9 mouse cellular contexts compared by ENCODE assay signal in genomic region chr2:165811536-165811935, GRCm38 (mm10).
A peak's percentile ranks its signal among the peaks of the same experiment; 100 is the strongest.
DNase-seq lines count a peak whose midpoint lies in the region; ATAC-seq lines count a peak whose summit lies in the region.
"Had no signal": no experiment of that assay in that cellular context is flagged by ENCODE, and none has a peak within 500 bp of the region (broad histone marks: within the 10 kb centered on the region; RNA-seq: fewer than 3 reads in every experiment).

No protein-coding gene starts in this region.

- H3K36me3 ChIP-seq in kidney, embryonic 14.5 days (ENCODE audit: control insufficient read depth, insufficient read depth, low read length), result peaks cover 90% of the 10 kb centered on the region
- peaks cover 73% of the 10 kb centered on the region for H3K36me3 ChIP-seq in forebrain, embryonic 15.5 days

- H3K27ac ChIP-seq in kidney, embryonic 14.5 days (ENCODE audit: low read depth, low read length), result no peak overlapping the region
- no peak overlapping the region for H3K27ac ChIP-seq in forebrain, embryonic 15.5 days (replicated peaks)
- H3K27ac ChIP-seq: neural tube, embryonic 12.5 days had no signal

- no peaks in the 10 kb centered on the region for H3K27me3 ChIP-seq in kidney, embryonic 14.5 days (ENCODE audit: control insufficient read depth, insufficient read depth, low read length)
- H3K27me3 ChIP-seq in forebrain, embryonic 15.5 days, result no peaks in the 10 kb centered on the region
- H3K27me3 ChIP-seq: neural tube, embryonic 12.5 days had no signal

- no peaks in the 10 kb centered on the region for H3K4me1 ChIP-seq in kidney, embryonic 14.5 days (ENCODE audit: control insufficient read depth, insufficient read depth, low read length)
- H3K4me1 ChIP-seq in forebrain, embryonic 15.5 days, result 0 out of 2 replicates have a peak, but pooled peaks cover 5% of the 10 kb centered on the region

- no peak overlapping the region for H3K4me3 ChIP-seq in kidney, embryonic 14.5 days (ENCODE audit: low read length)
- H3K4me3 ChIP-seq in forebrain, embryonic 15.5 days, result no peak overlapping the region
- H3K4me3 ChIP-seq: neural tube, embryonic 12.5 days had no signal

- 64% methylated on average over 5 of the region's 5 CpGs for WGBS in kidney, embryonic 14.5 days
- 57% methylated on average over 5 of the region's 5 CpGs for WGBS in forebrain, embryonic 15.5 days

- peak; percentile 46 for DNase-seq in gastrocnemius, postnatal 10 days
- no peak for DNase-seq in gastrocnemius, postnatal 25 days
- peak; percentile 65 to 71 for DNase-seq in right cerebral cortex, adult 2 months (ENCODE audit: low spot score in 2 of 2)
- no peak for DNase-seq in right cerebral cortex, postnatal 36 days (ENCODE audit: low spot score in 2 of 2)
- peak; percentile 55 to 59 for DNase-seq in cerebellum, postnatal 36 days
- peak; percentile 57 to 76 for DNase-seq in lung, postnatal 4 days

- no peak overlapping the region for H3K4me2 ChIP-seq in kidney, embryonic 14.5 days (replicated peaks; ENCODE audit: low read depth, low read length)
- no peak overlapping the region for H3K4me2 ChIP-seq in forebrain, embryonic 15.5 days (replicated peaks)
- H3K4me2 ChIP-seq: neural tube, embryonic 12.5 days had no signal

- no peaks in the 10 kb centered on the region for H3K9me3 ChIP-seq in kidney, embryonic 14.5 days (ENCODE audit: control insufficient read depth, low read length)
- H3K9me3 ChIP-seq in forebrain, embryonic 15.5 days, result no peaks in the 10 kb centered on the region
- H3K9me3 ChIP-seq: neural tube, embryonic 12.5 days had no signal

- H3K9ac ChIP-seq in kidney, embryonic 14.5 days (ENCODE audit: low read depth, low read length), result no peak overlapping the region
- no peak overlapping the region for H3K9ac ChIP-seq in forebrain, embryonic 15.5 days (replicated peaks)
- H3K9ac ChIP-seq: neural tube, embryonic 12.5 days had no signal

- 0 out of 2 replicates have a peak, but pooled peaks have one; percentile 36 for ATAC-seq in kidney, embryonic 14.5 days (ENCODE audit: low FRiP score, low TSS enrichment)
- ATAC-seq in forebrain, embryonic 15.5 days (replicated peaks), result no peak

Comparison
In these comparisons a context has a peak if more than half of its experiments do, and no peak if none do; other contexts are left out.
1. DNase-seq: peak in gastrocnemius, postnatal 10 days (single experiment), right cerebral cortex, adult 2 months (2 of 2), cerebellum, postnatal 36 days (2 of 2) and lung, postnatal 4 days (2 of 2); none in gastrocnemius, postnatal 25 days (single experiment) and right cerebral cortex, postnatal 36 days (0 of 2).